Mouse (Mus musculus) ovary, postnatal 36 days (tissue): ENCODE data around the gene Naa25.
"Not testable (repeated sequence)": the region's sequence is repeated elsewhere in the genome, so short reads cannot be mapped to it uniquely, and the experiment has no call there.

ENCODE experiments used
- DNase-seq: peaks from one replicate; pipeline ENCODE4 v3.0.0; 2022; ENCODE audit warnings: low spot score, mixed read lengths

Gene Naa25

GRCm38 (mm10) chr5:121397187-121398145 lies at the start of gene Naa25:
Gene Naa25 (plus strand): TSS chr5:121397936.
- DNase-seq = peak; percentile 95

- DNase-seq = no peak
These were observed 38.5 kb upstream of the Naa25 start for GRCm38 (mm10) chr5:121359229-121359628.

GRCm38 (mm10) chr5:121361696-121362095 lies 36.0 kb upstream of the Naa25 start:
- DNase-seq = no peak

GRCm38 (mm10) chr5:121363441-121363840 lies 34.3 kb upstream of the Naa25 start:
- DNase-seq = no peak

GRCm38 (mm10) chr5:121366449-121367225 lies 31.1 kb upstream of the Naa25 start:
- DNase-seq = no peak

- no peak for DNase-seq
These were observed 30.5 kb upstream of the Naa25 start for GRCm38 (mm10) chr5:121367255-121367654.

- no peak for DNase-seq
These were observed 26.0 kb upstream of the Naa25 start for GRCm38 (mm10) chr5:121371712-121372111.

GRCm38 (mm10) chr5:121374790-121375189 lies 22.9 kb upstream of the Naa25 start:
- no peak for DNase-seq

- DNase-seq = not testable (repeated sequence)
These were observed 20.8 kb upstream of the Naa25 start for GRCm38 (mm10) chr5:121376972-121377371.

- DNase-seq = no peak
These were observed 19.0 kb upstream of the Naa25 start for GRCm38 (mm10) chr5:121378678-121379256.

- no peak for DNase-seq
These were observed 17.0 kb upstream of the Naa25 start for GRCm38 (mm10) chr5:121380692-121381091.

GRCm38 (mm10) chr5:121383857-121384756 lies 13.6 kb upstream of the Naa25 start:
- DNase-seq = no peak

GRCm38 (mm10) chr5:121384757-121385460 lies 12.8 kb upstream of the Naa25 start:
- DNase-seq = no peak

- peak; percentile 96 for DNase-seq
These were observed 12.1 kb upstream of the Naa25 start, which contains the start of gene Trafd1 for GRCm38 (mm10) chr5:121385461-121386119. Gene Trafd1 (minus strand): TSS chr5:121385632.

GRCm38 (mm10) chr5:121386120-121386909 lies 11.4 kb upstream of the Naa25 start:
- no peak for DNase-seq

GRCm38 (mm10) chr5:121387126-121387525 lies 10.6 kb upstream of the Naa25 start:
- peak; percentile 38 for DNase-seq

GRCm38 (mm10) chr5:121389106-121389505 lies 8.6 kb upstream of the Naa25 start:
- DNase-seq = no peak

GRCm38 (mm10) chr5:121389691-121390090 lies 8.0 kb upstream of the Naa25 start:
- no peak for DNase-seq

- no peak for DNase-seq
These were observed 4.9 kb upstream of the Naa25 start for GRCm38 (mm10) chr5:121392667-121393380.
